Mouse (Mus musculus) heart, postnatal 0 days (tissue): Measurements from ENCODE around the gene Ppp2r2c. TPM values are rescaled to one million over a fixed set of nuclear protein-coding genes. Genes with fewer than 3 reads are reported as not detected.
"Not testable (repeated sequence)": the region's sequence is repeated elsewhere in the genome, so short reads cannot be mapped to it uniquely, and the experiment has no call there.

Experiments
- ATAC-seq: fragments of 200-750 bp; cut with Nextera tagmentation; 2 replicates; pipeline ENCODE4 v1.8.0; 2017; ENCODE audit warnings: low read depth, moderate number of reproducible peaks, moderate library complexity; ENCODE audit not compliant: insufficient read depth
- DNase-seq: peaks from one replicate; pipeline ENCODE4 v3.0.0-alpha.2; 2016; ENCODE audit warnings: low spot score
- H3K27ac ChIP-seq: fragments of 300-500 bp; sonication (generic); 2 replicates; pipeline ENCODE4 v1.5.1; 2014; ENCODE audit warnings: low read depth, mild to moderate bottlenecking
- H3K27me3 ChIP-seq: fragments of 300-500 bp; sonication (generic); 2 replicates; pipeline ENCODE4 v1.6.1; 2014; ENCODE audit warnings: low read length, mixed read lengths; ENCODE audit not compliant: control insufficient read depth, insufficient read depth
- H3K36me3 ChIP-seq: fragments of 300-500 bp; sonication (generic); replicated peaks from 2 replicates; pipeline ENCODE4 v1.6.1; 2014; ENCODE audit warnings: low read length, mixed read lengths; ENCODE audit not compliant: control insufficient read depth, insufficient read depth
- H3K4me1 ChIP-seq: fragments of 300-500 bp; sonication (generic); 2 replicates; pipeline ENCODE4 v1.6.1; 2014; ENCODE audit warnings: antibody characterized with exemption; ENCODE audit not compliant: control insufficient read depth, insufficient read depth
- H3K4me2 ChIP-seq: fragments of 300-500 bp; sonication (generic); 2 replicates; pipeline ENCODE4 v1.6.1; 2014; ENCODE audit warnings: low read depth, mild to moderate bottlenecking, low read length, moderate library complexity
- H3K4me3 ChIP-seq: fragments of 300-500 bp; sonication (generic); 2 replicates; pipeline ENCODE4 v1.5.1; 2014; ENCODE audit warnings: low read depth, low read length
- H3K9ac ChIP-seq: fragments of 300-500 bp; sonication (generic); replicated peaks from 2 replicates; pipeline ENCODE4 v1.6.1; 2014; ENCODE audit warnings: low read depth, low read length, mixed read lengths
- H3K9me3 ChIP-seq: fragments of 300-500 bp; sonication (generic); replicated peaks from 2 replicates; pipeline ENCODE4 v1.6.1; 2016; ENCODE audit warnings: low read length; ENCODE audit not compliant: control insufficient read depth
- CTCF ChIP-seq: IDR thresholded peaks from 2 replicates; pipeline ENCODE4 v1.5.1; 2016; ENCODE audit warnings: antibody characterized with exemption, control low read depth, low read depth
- EP300 ChIP-seq: IDR thresholded peaks from 2 replicates; pipeline ENCODE4 v1.6.1; 2016; ENCODE audit warnings: antibody characterized with exemption, low read depth
- WGBS: fragments of 180-500 bp; shearing (Covaris S2); extraction: QIAGEN DNeasy Blood & Tissue Kit; methylation state at CpG from one replicate; pipeline ENCODE4 v1.1.7; 2014; 5-methylcytosine and 5-hydroxymethylcytosine counted together
- polyA plus RNA-seq: library from polyadenylated mRNA; unstranded; fragments of >200 nt; fragmentation: Nextera tagmentation; extraction: Ambion mirVana; gene quantifications from 2 replicates; pipeline ENCODE4 v1.2.1, GENCODE M21; 2015
- total RNA-seq: library from RNA; depleted of rRNA; stranded (reverse); fragments of >200 nt; gene quantifications from 2 replicates; pipeline ENCODE4 v1.2.3, GENCODE M21; 2014; ENCODE audit warnings: low replicate concordance

The Ppp2r2c gene
- total and polyA plus RNA-seq, 2 experiments from 2014 or later = not detected

DNA sequence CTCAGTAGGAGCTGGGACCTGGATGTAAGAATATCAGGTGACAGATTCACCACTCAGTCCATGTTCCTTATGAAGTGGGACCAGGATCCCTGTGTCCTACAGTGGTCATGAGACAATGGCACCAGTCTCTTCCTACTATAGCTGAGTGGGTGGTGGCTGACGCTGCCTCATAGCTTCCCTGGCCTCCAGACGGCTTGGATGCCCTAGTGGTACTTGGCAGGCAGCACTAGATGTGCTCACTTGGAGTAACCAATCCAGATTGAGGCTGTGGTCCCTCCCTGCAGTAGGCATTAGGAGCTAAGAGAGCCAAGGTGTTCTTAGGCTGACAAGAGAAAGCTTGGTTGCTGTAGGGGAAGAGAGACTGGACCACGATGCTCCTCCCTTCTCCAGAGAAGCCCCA, 61.1 kb downstream of the Ppp2r2c start:
- 61% methylated on average over 3 of the region's 3 CpGs for WGBS
- Histone ChIP-seq H3K36me3 (no peaks in the 10 kb centered on the region), H3K9ac (no peak overlapping the region), H3K4me3 (no peak overlapping the region), H3K27me3 (no peaks in the 10 kb centered on the region), H3K27ac (no peak overlapping the region), H3K9me3 (no peaks in the 10 kb centered on the region), H3K4me2 (no peak overlapping the region), H3K4me1 (no peaks in the 10 kb centered on the region)
- no peak for TF ChIP-seq EP300
- no peak for TF ChIP-seq CTCF
- DNase-seq = no peak
- no peak for ATAC-seq

DNA sequence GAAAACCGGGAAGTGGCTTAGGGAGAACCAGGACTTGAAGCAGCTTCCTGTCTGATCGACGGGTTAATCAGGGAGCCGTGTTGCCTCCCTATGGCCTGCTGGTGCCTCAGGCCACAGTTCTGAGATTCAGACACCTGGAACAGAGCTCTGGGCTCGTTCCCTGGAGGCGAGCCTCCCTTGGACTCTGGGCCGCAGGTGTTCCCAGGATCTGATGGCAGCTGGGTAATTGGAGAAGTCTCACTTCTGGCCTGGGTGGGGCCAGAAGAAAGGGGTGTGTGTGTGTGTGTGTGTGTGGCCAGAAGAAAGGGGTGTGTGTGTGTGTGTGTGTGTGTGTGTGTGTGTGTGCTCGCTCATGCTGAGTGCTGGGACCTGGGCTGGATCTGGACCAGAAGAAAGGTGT, 65.1 kb downstream of the Ppp2r2c start:
- Histone ChIP-seq H3K27me3 (no peaks in the 10 kb centered on the region), H3K9me3 (no peaks in the 10 kb centered on the region), H3K4me1 (no peaks in the 10 kb centered on the region; the same call in 1 of the 2 replicates), H3K4me2 (no peak overlapping the region), H3K36me3 (no peaks in the 10 kb centered on the region), H3K9ac (no peak overlapping the region), H3K27ac (no peak overlapping the region), H3K4me3 (no peak overlapping the region)
- ATAC-seq (no peak), DNase-seq (no peak)
- no peak for TF ChIP-seq EP300
- TF ChIP-seq CTCF = no peak
- WGBS = 63% methylated on average over 7 of the region's 8 CpGs

GRCm38 (mm10) chr5:36935486-36936473, 67.5 kb downstream of the Ppp2r2c start:
- peak overlapping the region; percentile 34; the same call in 1 of the 2 replicates for H3K27ac ChIP-seq
- DNase-seq (peak; percentile 22), ATAC-seq (peak; percentile 59)
- no peak overlapping the region for H3K4me2 ChIP-seq
- H3K4me3 ChIP-seq = no peak overlapping the region
- H3K4me1 ChIP-seq = no peaks in the 10 kb centered on the region; the same call in 1 of the 2 replicates
- no peaks in the 10 kb centered on the region for H3K9me3 ChIP-seq
- H3K9ac ChIP-seq = no peak overlapping the region
- H3K36me3 ChIP-seq = no peaks in the 10 kb centered on the region
- WGBS = 36% methylated on average over 17 of the region's 17 CpGs
- TF ChIP-seq CTCF (no peak), EP300 (no peak)
- H3K27me3 ChIP-seq = no peaks in the 10 kb centered on the region

GRCm38 (mm10) chr5:36936548-36936947, 68.2 kb downstream of the Ppp2r2c start:
- ATAC-seq = peak; percentile 79
- DNase-seq = peak; percentile 46

DNA sequence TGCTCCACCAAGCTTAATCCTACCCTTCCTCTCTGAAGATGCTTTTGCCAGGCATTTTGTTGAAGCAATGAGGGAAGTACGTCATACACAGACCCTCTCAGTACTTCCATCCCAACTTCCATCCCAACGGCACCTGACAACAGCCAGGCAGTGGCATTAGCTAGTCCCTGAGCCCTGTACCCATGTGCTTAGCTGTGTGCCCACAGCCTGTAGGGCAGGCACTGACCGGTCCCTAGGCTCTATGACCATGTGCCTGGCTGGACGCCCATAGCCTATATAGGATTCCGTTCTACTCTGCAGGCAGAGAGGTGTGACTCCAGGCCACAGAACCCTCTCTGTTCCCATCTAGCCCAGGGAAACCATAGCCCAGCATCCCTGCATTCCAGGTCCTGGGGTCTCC, 69.7 kb downstream of the Ppp2r2c start:
- H3K9me3 ChIP-seq = no peaks in the 10 kb centered on the region
- WGBS = 88% methylated on average over 5 of the region's 5 CpGs
- no peak overlapping the region for H3K27ac ChIP-seq
- no peaks in the 10 kb centered on the region; the same call in 1 of the 2 replicates for H3K4me1 ChIP-seq
- H3K36me3 ChIP-seq = no peaks in the 10 kb centered on the region
- no peaks in the 10 kb centered on the region for H3K27me3 ChIP-seq
- DNase-seq = no peak
- H3K9ac ChIP-seq = no peak overlapping the region
- ATAC-seq = no peak
- no peak overlapping the region for H3K4me3 ChIP-seq
- H3K4me2 ChIP-seq = no peak overlapping the region
- TF ChIP-seq EP300 = no peak

More at GRCm38 (mm10) chr5:36936548-36936947, 68.2 kb downstream of the Ppp2r2c start:
- no peak overlapping the region for H3K9ac ChIP-seq
- 32% methylated on average over 7 of the region's 7 CpGs for WGBS
- TF ChIP-seq CTCF = peak; percentile 47
- no peak for TF ChIP-seq EP300
- H3K4me2 ChIP-seq = no peak overlapping the region
- H3K27ac ChIP-seq = 0 out of 2 replicates have a peak overlapping the region, but pooled peaks have one; percentile 34
- no peaks in the 10 kb centered on the region; the same call in 1 of the 2 replicates for H3K4me1 ChIP-seq
- no peaks in the 10 kb centered on the region for H3K9me3 ChIP-seq
- H3K36me3 ChIP-seq = no peaks in the 10 kb centered on the region
- no peaks in the 10 kb centered on the region for H3K27me3 ChIP-seq
- H3K4me3 ChIP-seq = no peak overlapping the region

GRCm38 (mm10) chr5:36938991-36939390, 70.7 kb downstream of the Ppp2r2c start:
- H3K27me3 ChIP-seq, H3K27ac ChIP-seq, H3K9ac ChIP-seq, ATAC-seq, H3K4me3 ChIP-seq, H3K4me2 ChIP-seq, H3K9me3 ChIP-seq, DNase-seq, H3K4me1 ChIP-seq, H3K36me3 ChIP-seq: not testable (repeated sequence)
- WGBS = 72% methylated on average over 2 of the region's 2 CpGs
